Mouse (Mus musculus) midbrain, embryonic 13.5 days (tissue): Measurements from ENCODE around the gene Aplp1. TPM values are rescaled to one million over a fixed set of nuclear protein-coding genes. Genes with fewer than 3 reads are reported as not detected.

ENCODE experiments used
- ATAC-seq: fragments of 200-750 bp; cut with Nextera tagmentation; 2 replicates; pipeline ENCODE4 v1.8.0; 2017; ENCODE audit warnings: mild to moderate bottlenecking, moderate TSS enrichment, moderate library complexity
- H3K27ac ChIP-seq: fragments of 300-500 bp; sonication (generic); 2 replicates; pipeline ENCODE4 v1.5.1; 2015; ENCODE audit warnings: inconsistent platforms, mild to moderate bottlenecking, moderate library complexity
- H3K27me3 ChIP-seq: fragments of 300-500 bp; sonication (generic); 2 replicates; pipeline ENCODE4 v1.6.1; 2015; ENCODE audit warnings: mild to moderate bottlenecking, inconsistent platforms
- H3K36me3 ChIP-seq: fragments of 300-500 bp; sonication (generic); 2 replicates; pipeline ENCODE4 v1.6.1; 2015; ENCODE audit warnings: mild to moderate bottlenecking, inconsistent platforms
- H3K4me1 ChIP-seq: fragments of 300-500 bp; sonication (generic); replicated peaks from 2 replicates; pipeline ENCODE4 v1.6.1; 2015; ENCODE audit warnings: inconsistent platforms
- H3K4me2 ChIP-seq: fragments of 300-500 bp; sonication (generic); replicated peaks from 2 replicates; pipeline ENCODE4 v1.6.1; 2015; ENCODE audit warnings: moderate library complexity, mild to moderate bottlenecking, inconsistent platforms
- H3K4me3 ChIP-seq: fragments of 300-500 bp; sonication (generic); replicated peaks from 2 replicates; pipeline ENCODE4 v1.5.1; 2015; ENCODE audit warnings: mild to moderate bottlenecking, inconsistent platforms
- H3K9ac ChIP-seq: fragments of 300-500 bp; sonication (generic); replicated peaks from 2 replicates; pipeline ENCODE4 v1.6.1; 2015; ENCODE audit warnings: mild to moderate bottlenecking, inconsistent platforms
- H3K9me3 ChIP-seq: fragments of 300-500 bp; sonication (generic); 2 replicates; pipeline ENCODE4 v1.6.1; 2016; ENCODE audit warnings: mild to moderate bottlenecking, inconsistent platforms
- WGBS: fragments of 180-500 bp; shearing (Covaris S2); methylation state at CpG from one replicate; pipeline ENCODE4 v1.1.7; 2015; 5-methylcytosine and 5-hydroxymethylcytosine counted together
- polyA plus RNA-seq: library from polyadenylated mRNA; unstranded; fragments of >200 nt; fragmentation: Nextera tagmentation; extraction: Ambion mirVana; gene quantifications from 2 replicates; pipeline ENCODE4 v1.2.1, GENCODE M21; 2015

Aplp1 gene
- polyA plus RNA-seq, 1 experiment from 2014 or later: 559 TPM

GRCm38 (mm10) chr7:30463996-30464395, 18.7 kb upstream of the Aplp1 start:
- H3K4me1 ChIP-seq: no peaks in the 10 kb centered on the region
- no peak overlapping the region for H3K9ac ChIP-seq
- no peak for ATAC-seq
- H3K9me3 ChIP-seq: no peaks in the 10 kb centered on the region
- no peak overlapping the region for H3K4me3 ChIP-seq
- peaks cover 95% of the 10 kb centered on the region for H3K27me3 ChIP-seq
- WGBS: 8% methylated on average over 4 of the region's 4 CpGs
- H3K27ac ChIP-seq: no peak overlapping the region
- no peaks in the 10 kb centered on the region for H3K36me3 ChIP-seq
- no peak overlapping the region for H3K4me2 ChIP-seq

- H3K4me3 ChIP-seq: no peak overlapping the region
- H3K9me3 ChIP-seq: no peaks in the 10 kb centered on the region
- no peak for ATAC-seq
- H3K4me1 ChIP-seq: peaks cover 1% of the 10 kb centered on the region
- no peaks in the 10 kb centered on the region for H3K36me3 ChIP-seq
- H3K9ac ChIP-seq: no peak overlapping the region
- no peak overlapping the region for H3K4me2 ChIP-seq
- 25% methylated on average over 7 of the region's 7 CpGs for WGBS
- no peak overlapping the region for H3K27ac ChIP-seq
- H3K27me3 ChIP-seq: peaks cover 97% of the 10 kb centered on the region
Observed at GRCm38 (mm10) chr7:30463568-30463967, 18.2 kb upstream of the Aplp1 start.

- peaks cover 97% of the 10 kb centered on the region for H3K27me3 ChIP-seq
- no peak overlapping the region for H3K4me3 ChIP-seq
- 43% methylated on average over 6 of the region's 6 CpGs for WGBS
- ATAC-seq: no peak
- no peaks in the 10 kb centered on the region for H3K36me3 ChIP-seq
- H3K4me2 ChIP-seq: no peak overlapping the region
- no peaks in the 10 kb centered on the region for H3K9me3 ChIP-seq
- H3K4me1 ChIP-seq: peaks cover 25% of the 10 kb centered on the region
- no peak overlapping the region for H3K9ac ChIP-seq
- H3K27ac ChIP-seq: no peak overlapping the region
Observed at GRCm38 (mm10) chr7:30459484-30459883, 14.1 kb upstream of the Aplp1 start.

- peak within 1 kb of the TSS; percentile 50 for H3K9ac ChIP-seq
Observed at GRCm38 (mm10) chr7:30457629-30458330, 12.4 kb upstream of the Aplp1 start, which contains the start of the genes Kirrel2 and Nphs1. Kirrel2 (minus strand) TSS chr7:30457690. Nphs1 (plus strand) TSS chr7:30458315.

GRCm38 (mm10) chr7:30456911-30457628, 11.7 kb upstream of the Aplp1 start:
- peak; percentile 62 for ATAC-seq
- H3K4me3 ChIP-seq: peak overlapping the region; percentile 36

More at GRCm38 (mm10) chr7:30457629-30458330, 12.4 kb upstream of the Aplp1 start, which contains the start of the genes Kirrel2 and Nphs1:
- Histone ChIP-seq H3K4me1 (peaks cover 35% of the 10 kb centered on the region), H3K27me3 (peaks cover 98% of the 10 kb centered on the region), H3K4me3 (peak within 1 kb of the TSS; percentile 36), H3K27ac (no peak within 1 kb of the TSS), H3K9me3 (no peaks in the 10 kb centered on the region), H3K4me2 (peak within 1 kb of the TSS; percentile 58), H3K36me3 (no peaks in the 10 kb centered on the region)
- peak; percentile 93 for ATAC-seq
- under 1% methylated on average over 16 of the region's 16 CpGs for WGBS

GRCm38 (mm10) chr7:30456487-30456886, 11.2 kb upstream of the Aplp1 start:
- Histone ChIP-seq H3K4me3 (peak overlapping the region; percentile 36), H3K36me3 (no peaks in the 10 kb centered on the region), H3K27ac (no peak overlapping the region), H3K4me2 (peak overlapping the region; percentile 58), H3K9ac (peak overlapping the region; percentile 50), H3K27me3 (peaks cover 95% of the 10 kb centered on the region), H3K9me3 (no peaks in the 10 kb centered on the region), H3K4me1 (peaks cover 35% of the 10 kb centered on the region)
- WGBS: under 1% methylated on average over 9 of the region's 9 CpGs
- ATAC-seq: no peak

More at GRCm38 (mm10) chr7:30456911-30457628, 11.7 kb upstream of the Aplp1 start:
- Histone ChIP-seq H3K27me3 (peaks cover 97% of the 10 kb centered on the region), H3K4me1 (peaks cover 35% of the 10 kb centered on the region), H3K9me3 (no peaks in the 10 kb centered on the region), H3K9ac (peak overlapping the region; percentile 50), H3K4me2 (peak overlapping the region; percentile 58), H3K27ac (no peak overlapping the region), H3K36me3 (no peaks in the 10 kb centered on the region)
- WGBS: under 1% methylated on average over 31 of the region's 31 CpGs

GRCm38 (mm10) chr7:30454259-30454658, 8.9 kb upstream of the Aplp1 start:
- Histone ChIP-seq H3K4me3 (no peak overlapping the region), H3K9ac (no peak overlapping the region), H3K4me2 (peak overlapping the region; percentile 22; the same call in 1 of the 2 replicates), H3K9me3 (no peaks in the 10 kb centered on the region), H3K36me3 (no peaks in the 10 kb centered on the region), H3K27me3 (peaks cover 82% of the 10 kb centered on the region), H3K4me1 (peaks cover 35% of the 10 kb centered on the region), H3K27ac (no peak overlapping the region)
- WGBS: 14% methylated on average over 6 of the region's 6 CpGs
- no peak for ATAC-seq

GRCm38 (mm10) chr7:30453766-30454165, 8.4 kb upstream of the Aplp1 start:
- WGBS: 1% methylated on average over 25 of the region's 25 CpGs
- no peak for ATAC-seq
- peaks cover 78% of the 10 kb centered on the region for H3K27me3 ChIP-seq

GRCm38 (mm10) chr7:30453327-30453726, 8.0 kb upstream of the Aplp1 start:
- 16% methylated on average over 25 of the region's 25 CpGs for WGBS
- no peak overlapping the region for H3K9ac ChIP-seq
- no peak overlapping the region; the same call in 1 of the 2 replicates for H3K4me3 ChIP-seq

More at GRCm38 (mm10) chr7:30453766-30454165, 8.4 kb upstream of the Aplp1 start:
- Histone ChIP-seq H3K4me2 (peak overlapping the region; percentile 22; the same call in 1 of the 2 replicates), H3K9ac (no peak overlapping the region), H3K27ac (no peak overlapping the region), H3K4me1 (peaks cover 35% of the 10 kb centered on the region), H3K36me3 (no peaks in the 10 kb centered on the region), H3K9me3 (no peaks in the 10 kb centered on the region), H3K4me3 (no peak overlapping the region)

GRCm38 (mm10) chr7:30450241-30450640, 4.9 kb upstream of the Aplp1 start:
- no peak overlapping the region for H3K9ac ChIP-seq
- no peak for ATAC-seq
- H3K4me1 ChIP-seq: peaks cover 20% of the 10 kb centered on the region
- WGBS: 81% methylated on average over 7 of the region's 7 CpGs
- H3K36me3 ChIP-seq: no peaks in the 10 kb centered on the region
- no peak overlapping the region for H3K4me2 ChIP-seq
- no peak overlapping the region for H3K27ac ChIP-seq
- no peak overlapping the region for H3K4me3 ChIP-seq
- H3K9me3 ChIP-seq: no peaks in the 10 kb centered on the region
- peaks cover 43% of the 10 kb centered on the region for H3K27me3 ChIP-seq

More at GRCm38 (mm10) chr7:30453327-30453726, 8.0 kb upstream of the Aplp1 start:
- Histone ChIP-seq H3K36me3 (no peaks in the 10 kb centered on the region), H3K27me3 (peaks cover 74% of the 10 kb centered on the region), H3K4me1 (peaks cover 32% of the 10 kb centered on the region), H3K4me2 (peak overlapping the region; percentile 22; the same call in 1 of the 2 replicates), H3K9me3 (no peaks in the 10 kb centered on the region), H3K27ac (no peak overlapping the region)
- no peak for ATAC-seq

- H3K27me3 ChIP-seq: no peaks in the 10 kb centered on the region
- H3K4me3 ChIP-seq: peak overlapping the region; percentile 84
- peak overlapping the region; percentile 99 for H3K27ac ChIP-seq
- H3K36me3 ChIP-seq: peaks cover 36% of the 10 kb centered on the region
- peak overlapping the region; percentile 97 for H3K9ac ChIP-seq
- peaks cover 42% of the 10 kb centered on the region for H3K4me1 ChIP-seq
- peak; percentile 69 for ATAC-seq
- no peaks in the 10 kb centered on the region for H3K9me3 ChIP-seq
- WGBS: under 1% methylated on average over 36 of the region's 38 CpGs
- H3K4me2 ChIP-seq: peak overlapping the region; percentile 85
Observed at GRCm38 (mm10) chr7:30444154-30444970, 973 bp downstream of the Aplp1 start.
